Mouse (Mus musculus) adipocyte (in vitro differentiated cells): ENCODE data around the gene Cops7b.
"Not testable (repeated sequence)": the region's sequence is repeated elsewhere in the genome, so short reads cannot be mapped to it uniquely, and the experiment has no call there.

Source experiments
- DNase-seq: peaks from one replicate; pipeline ENCODE4 v3.0.0-alpha.2; 2016; ENCODE audit warnings: low spot score

Cops7b gene

GRCm38 (mm10) chr1:86582451-86583096 is at the start of gene Cops7b, which contains the start of gene Pde6d:
Cops7b (plus strand) TSS chr1:86582904.
Pde6d (minus strand) TSS chr1:86582629.
- DNase-seq, result peak; percentile 97

DNA sequence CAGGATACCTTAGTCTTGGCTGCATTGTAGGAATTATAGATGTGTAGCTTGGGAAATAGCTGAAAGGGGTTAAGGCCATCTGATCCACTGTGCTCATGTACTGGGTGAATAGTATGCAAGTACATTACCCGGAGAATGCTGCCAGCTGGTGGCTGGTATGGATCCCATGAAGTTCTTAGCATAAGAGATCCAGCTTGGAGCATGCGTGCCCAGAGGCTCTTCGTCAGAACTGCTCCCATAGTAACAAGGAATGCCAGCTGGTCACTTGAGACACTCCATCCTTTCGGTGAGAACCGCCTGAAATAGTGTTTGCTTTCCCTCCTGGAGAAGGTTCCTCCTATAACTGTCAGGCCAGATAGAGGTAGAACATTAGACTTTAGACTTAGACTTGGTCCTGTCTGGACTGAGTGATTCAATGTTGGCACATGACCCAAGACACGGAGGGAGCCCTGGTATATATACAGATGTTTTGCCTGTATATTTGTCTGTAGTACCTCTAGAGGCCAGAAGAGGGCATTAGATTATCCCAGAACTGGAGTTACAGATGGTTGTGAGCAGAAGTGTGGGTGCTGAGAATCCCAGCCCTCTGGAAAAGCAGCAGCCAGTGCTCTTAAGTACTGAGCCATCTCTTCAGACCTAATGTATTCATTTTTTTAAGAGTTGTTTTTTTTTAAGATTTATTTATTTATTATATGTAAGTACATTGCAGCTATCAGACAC is 49.1 kb upstream of the Cops7b start:
- no peak for DNase-seq

DNA sequence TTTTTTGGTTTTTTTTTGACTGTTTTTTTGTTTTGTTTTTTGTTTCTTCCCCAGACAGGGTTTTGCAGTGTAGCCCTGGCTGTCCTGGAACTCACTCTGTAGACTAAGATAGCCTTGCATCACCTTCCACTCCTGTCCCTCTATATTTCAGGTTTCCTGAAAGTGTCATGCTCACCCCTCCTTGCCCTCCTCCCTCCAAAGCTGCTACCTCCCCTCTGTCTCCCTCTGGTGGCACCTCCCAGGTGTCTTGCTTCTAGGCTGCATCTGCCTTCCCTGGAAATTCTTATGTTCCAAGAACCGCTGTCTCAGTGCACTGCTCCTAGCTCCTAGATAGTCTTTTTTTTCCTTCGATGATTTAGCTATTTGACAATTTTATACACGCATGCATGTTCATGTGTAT is 44.3 kb upstream of the Cops7b start:
- DNase-seq, result no peak

DNA sequence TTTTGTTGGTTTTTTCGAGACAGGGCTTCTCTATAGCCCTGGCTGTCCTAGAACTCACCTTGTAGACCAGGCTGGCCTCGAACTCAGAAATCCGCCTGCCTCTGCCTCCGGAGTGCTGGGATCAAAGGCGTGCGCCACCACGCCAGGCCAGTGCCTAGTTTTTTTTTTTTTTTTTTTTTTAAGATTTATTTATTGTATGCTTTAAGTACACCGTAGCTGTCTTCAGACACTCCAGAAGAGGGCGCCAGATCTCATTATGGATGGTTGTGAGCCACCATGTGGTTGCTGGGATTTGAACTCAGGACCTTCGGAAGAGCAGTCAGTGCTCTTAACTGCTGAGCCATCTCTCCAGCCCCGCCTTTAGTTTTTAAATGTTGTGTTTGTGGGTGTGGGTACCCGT is 43.1 kb upstream of the Cops7b start:
- not testable (repeated sequence) for DNase-seq

DNA sequence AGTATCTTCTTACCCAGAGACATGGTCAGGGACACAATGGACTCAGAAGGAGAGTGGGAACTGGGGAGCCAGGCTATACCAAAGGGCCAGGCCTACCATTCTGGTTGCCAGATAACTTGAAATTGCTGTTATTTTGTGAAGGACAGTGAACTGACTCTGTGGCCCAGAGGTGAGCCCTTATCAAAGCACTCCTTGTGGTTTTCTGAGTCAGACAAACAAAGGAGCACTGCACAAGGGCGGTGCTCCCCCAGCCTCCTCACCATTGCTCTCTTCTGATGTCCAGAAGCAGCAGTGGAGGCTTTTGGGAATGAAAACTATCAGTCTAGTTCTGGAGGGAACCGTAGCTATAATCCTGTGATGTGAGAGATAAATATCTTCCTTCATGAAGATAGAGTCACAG is 40.1 kb upstream of the Cops7b start:
- DNase-seq, result no peak

DNA sequence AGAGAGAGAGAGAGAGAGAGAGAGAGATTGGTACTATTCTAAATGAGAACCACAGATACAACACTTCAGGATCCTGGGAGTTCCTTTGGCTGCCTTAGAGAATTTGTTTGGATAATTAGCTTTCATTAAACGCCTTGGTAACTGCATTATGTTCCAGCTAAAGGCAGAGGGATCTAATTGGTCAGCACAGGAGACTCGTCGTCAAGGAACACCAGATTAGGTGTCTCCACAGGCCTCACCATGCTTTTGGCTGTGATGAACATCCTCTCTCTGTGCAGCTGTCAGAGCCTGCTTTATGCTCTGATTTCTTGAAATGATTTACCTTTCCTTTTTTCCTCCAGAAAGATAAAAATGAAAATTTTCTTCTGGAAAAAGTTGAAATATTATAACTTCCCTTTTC is 35.9 kb upstream of the Cops7b start:
- no peak for DNase-seq

- DNase-seq, result no peak
Measured at GRCm38 (mm10) chr1:86551299-86551698, 31.4 kb upstream of the Cops7b start.

DNA sequence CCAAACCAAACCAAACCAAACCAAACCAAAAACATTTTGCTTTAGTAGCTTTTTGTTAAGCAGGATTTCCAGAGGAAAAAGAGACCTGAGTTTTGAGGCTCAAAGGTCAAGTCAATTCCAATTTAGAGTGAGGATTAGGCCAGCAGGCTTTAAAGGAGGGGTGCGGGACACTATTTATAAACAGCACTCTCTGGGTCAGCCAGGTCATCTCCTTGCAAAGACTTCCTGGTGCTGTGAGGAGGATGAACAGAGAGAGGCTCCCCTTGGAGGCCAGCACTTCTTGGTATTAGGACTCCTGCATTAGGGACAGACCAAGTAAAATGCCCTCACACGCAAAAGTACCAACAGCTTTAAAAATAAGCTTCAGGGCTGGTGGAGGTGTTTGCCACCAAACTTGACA is 30.8 kb upstream of the Cops7b start:
- DNase-seq, result no peak

DNA sequence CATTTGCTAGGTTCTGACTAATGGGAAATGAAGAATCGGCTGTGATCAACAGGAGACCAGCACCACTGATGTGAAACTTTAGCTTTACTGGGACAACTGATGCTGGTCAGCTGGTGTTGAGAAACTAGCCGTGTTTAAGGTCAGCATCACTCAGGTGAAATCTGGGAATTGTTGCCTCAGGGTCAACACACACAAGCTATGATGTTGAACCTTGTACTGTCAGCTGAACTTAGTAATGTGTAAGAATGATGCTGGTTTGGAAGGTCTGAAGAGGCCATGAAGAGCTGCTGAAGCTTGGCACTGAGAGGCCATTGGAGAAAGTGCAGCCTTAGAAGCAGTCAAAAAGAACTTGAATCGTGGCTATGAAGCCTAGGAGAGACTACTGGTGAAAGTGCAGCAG is 27.0 kb upstream of the Cops7b start:
- no peak for DNase-seq

- peak; percentile 66 for DNase-seq
Measured at GRCm38 (mm10) chr1:86557872-86558271, 24.8 kb upstream of the Cops7b start.

DNA sequence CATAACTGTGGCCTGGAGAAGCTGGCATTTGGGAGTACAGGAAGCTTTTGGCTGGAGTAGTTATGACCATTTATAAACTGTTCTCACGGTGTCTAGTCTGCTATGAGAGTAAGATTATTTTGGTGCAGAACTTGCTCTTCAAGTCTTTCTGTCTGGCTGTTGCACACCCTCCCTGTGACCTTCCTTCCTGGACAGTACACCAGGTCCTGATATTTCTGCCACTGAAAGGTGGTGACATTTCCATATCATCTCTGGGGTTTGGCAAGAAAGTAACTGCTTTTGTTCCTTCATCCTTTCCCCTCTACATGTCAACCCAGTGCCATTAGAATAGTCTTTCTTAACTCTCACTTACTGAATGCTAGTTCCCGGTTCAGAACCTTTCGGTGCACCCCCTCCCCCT is 23.5 kb upstream of the Cops7b start:
- no peak for DNase-seq

- DNase-seq, result no peak
Measured at GRCm38 (mm10) chr1:86562663-86563062, 20.0 kb upstream of the Cops7b start.

DNA sequence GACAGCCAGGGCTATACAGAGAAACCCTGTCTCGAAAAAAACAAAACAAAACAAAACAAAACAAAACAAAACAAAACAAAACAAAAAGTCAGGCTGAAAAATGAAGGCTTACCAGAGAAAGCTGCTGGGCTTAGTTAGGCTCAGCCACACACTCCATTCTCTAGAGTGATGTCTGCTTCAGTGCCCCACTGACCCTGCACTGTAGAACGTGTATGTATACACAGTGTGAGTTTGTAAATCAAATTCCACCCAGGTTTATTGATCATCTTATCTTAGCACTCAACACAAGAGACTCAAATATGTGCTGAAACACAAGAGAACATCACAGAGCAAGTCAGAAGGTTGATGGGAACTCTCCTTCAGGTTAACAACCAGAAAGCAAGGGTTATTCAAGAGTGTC is 14.3 kb upstream of the Cops7b start:
- DNase-seq, result no peak

- no peak for DNase-seq
Measured at GRCm38 (mm10) chr1:86569292-86569860, 13.3 kb upstream of the Cops7b start.

GRCm38 (mm10) chr1:86571381-86571780 is 11.3 kb upstream of the Cops7b start:
- no peak for DNase-seq

DNA sequence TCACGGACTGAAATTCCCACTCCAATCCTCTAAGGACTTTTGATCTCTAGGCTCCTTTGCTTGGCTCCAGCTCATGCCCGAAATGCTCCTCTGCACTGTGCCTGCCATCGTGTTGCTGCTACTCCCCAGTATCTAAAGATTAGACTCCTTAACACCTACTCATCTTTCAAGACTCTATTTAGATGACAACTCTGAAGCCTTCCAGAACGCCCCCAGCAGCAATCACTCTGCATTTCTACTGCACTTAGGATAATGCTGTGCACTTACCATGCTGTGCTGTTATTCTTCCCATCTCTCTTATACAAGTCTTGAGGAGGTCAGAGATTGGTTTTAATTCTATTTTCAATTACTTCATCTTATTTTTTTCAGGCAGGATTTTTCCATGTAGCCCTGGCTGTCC is 10.8 kb upstream of the Cops7b start:
- DNase-seq, result no peak

DNA sequence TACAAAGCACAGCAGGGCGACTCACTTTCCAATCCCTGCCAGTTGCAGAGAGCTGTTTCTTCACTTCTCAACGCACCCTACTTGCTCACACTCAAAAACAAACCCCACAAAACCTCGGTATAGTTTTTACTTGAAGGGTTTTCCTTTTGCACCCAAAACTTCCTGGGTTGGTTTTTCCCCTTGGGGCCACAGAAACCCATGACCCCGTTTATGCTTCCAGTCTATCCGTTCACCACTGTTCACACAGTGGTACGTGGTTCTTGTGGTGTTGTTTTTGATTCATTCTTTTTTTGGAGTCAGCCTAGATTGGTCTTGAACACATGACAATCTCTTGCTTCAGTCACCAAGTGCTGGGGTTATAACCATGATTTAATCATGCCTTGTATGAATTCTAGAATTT is 2.3 kb upstream of the Cops7b start:
- no peak for DNase-seq

DNA sequence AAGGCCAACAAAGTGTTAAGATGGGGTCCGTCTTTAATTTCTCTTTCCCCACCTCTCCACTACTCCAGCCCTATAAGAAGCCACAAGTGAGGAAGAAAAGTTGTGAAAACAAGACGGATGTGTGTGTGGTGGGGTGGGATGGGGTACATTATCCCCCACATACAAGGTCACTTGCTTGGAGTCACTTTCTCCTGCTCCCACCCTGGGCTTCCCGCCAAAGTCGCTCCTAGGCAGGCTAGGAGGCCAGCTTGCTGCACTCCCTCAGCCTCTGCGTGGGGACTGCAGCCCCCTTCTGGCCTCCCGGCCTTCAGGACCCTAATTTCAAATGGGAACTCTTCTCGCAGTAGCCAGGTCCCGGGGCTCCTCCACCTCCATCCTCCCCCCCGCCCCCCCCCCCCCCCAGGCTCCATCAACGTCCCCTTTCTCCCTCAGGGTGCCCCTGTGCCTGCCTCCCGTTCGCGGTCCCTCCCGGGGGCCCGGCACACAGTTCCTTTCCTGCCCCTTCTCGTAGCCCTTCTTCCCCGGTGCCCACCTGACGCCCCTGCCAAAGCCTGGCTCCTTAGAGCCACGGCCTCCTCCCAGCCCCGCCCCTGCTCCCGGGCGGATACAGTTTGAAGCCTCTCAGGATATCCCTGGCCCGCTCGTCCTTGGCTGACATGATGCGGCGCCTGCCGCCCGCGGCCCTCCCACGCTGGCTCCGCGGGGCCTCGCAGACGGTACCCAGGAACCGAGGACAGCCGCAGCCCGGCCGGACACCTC is 833 bp upstream of the Cops7b start:
- DNase-seq, result no peak

GRCm38 (mm10) chr1:86583709-86584108 is 1.0 kb downstream of the Cops7b start:
- DNase-seq, result no peak

DNA sequence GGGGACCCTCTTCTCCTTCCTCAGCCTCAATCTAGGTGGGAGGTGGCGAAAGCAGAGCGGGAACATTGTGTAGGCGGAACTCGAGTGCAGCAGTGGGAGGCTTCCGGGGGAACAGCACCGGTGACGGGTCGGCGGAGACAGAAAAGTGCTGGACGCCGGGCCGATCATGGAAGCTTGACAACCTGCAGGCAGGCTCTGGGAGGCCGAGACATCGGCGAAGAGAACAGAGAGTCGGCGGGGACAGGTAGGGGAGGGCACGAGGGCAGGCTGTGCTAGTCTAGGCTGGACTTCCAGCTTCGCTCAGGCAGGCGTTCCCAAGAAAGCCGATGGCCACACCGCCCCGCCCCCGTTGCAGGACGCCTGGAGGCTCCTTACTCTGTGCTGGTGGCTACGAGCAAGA is 4.3 kb downstream of the Cops7b start:
- DNase-seq, result peak; percentile 81

- no peak for DNase-seq
Measured at GRCm38 (mm10) chr1:86594539-86594938, 11.8 kb downstream of the Cops7b start.

DNA sequence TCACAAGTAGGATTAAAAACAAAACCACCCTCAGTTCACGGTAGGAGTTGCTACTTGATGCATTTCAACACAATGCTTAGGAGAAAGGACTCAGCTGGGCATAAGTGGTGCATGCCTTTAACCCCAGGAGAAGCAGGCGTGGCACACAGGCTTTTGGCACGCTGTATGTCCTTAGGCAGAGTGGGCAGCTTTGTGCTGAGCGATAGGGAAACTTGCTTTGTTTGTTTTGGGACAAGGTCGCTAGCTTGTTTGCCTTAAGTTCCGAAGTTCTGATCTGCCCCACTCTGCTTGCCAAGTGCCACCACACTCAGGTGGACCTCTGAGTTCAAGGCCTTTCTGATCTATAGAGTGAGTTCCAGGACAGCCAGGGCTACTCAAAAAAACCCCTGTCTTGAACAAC is 12.6 kb downstream of the Cops7b start:
- DNase-seq, result peak; percentile 27

DNA sequence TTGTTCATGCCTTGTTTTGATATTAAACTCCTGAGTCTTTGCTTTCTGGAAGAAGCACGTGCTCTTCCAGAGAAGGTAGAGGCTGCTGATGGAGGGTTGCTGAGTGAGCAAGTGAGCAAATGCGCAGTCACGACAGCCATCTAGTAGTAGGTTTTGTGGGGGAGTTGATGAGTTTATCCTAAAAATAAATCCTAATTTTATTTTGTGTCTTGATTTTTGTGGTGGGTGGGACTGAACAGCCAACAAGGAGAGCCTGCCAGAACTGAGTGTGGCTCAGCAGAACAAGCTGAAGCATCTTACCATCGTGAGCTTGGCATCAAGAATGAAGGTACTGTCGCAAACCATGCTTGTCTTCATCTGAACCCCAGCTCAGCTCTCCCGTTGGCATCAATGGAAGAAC is 13.8 kb downstream of the Cops7b start:
- DNase-seq, result no peak
